Mouse (Mus musculus): ENCODE measurements around the gene Ptprm. TPM values are rescaled to one million over a fixed set of nuclear protein-coding genes. Genes with fewer than 3 reads are reported as not detected.

Ptprm gene
- total RNA-seq, 2 experiments from 2014 or later: 1.3 to 1.4 TPM

- ATAC-seq (replicated peaks; ENCODE audit: low FRiP score, poor library complexity, severe bottlenecking): no peak
Observed at GRCm38 (mm10) chr17:66711221-66712016, 642.8 kb downstream of the Ptprm start.

GRCm38 (mm10) chr17:66710568-66710967, 643.7 kb downstream of the Ptprm start:
- ATAC-seq (replicated peaks; ENCODE audit: low FRiP score, poor library complexity, severe bottlenecking): no peak

- no peak for ATAC-seq (replicated peaks; ENCODE audit: low FRiP score, poor library complexity, severe bottlenecking)
Observed at GRCm38 (mm10) chr17:66708748-66709147, 645.5 kb downstream of the Ptprm start.

- no peak for ATAC-seq (replicated peaks; ENCODE audit: low FRiP score, poor library complexity, severe bottlenecking)
Observed at GRCm38 (mm10) chr17:66707684-66708083, 646.6 kb downstream of the Ptprm start.

GRCm38 (mm10) chr17:66701358-66702184, 652.7 kb downstream of the Ptprm start:
- no peak for ATAC-seq (replicated peaks; ENCODE audit: low FRiP score, poor library complexity, severe bottlenecking)

GRCm38 (mm10) chr17:66699896-66700295, 654.4 kb downstream of the Ptprm start:
- no peak for ATAC-seq (replicated peaks; ENCODE audit: low FRiP score, poor library complexity, severe bottlenecking)

GRCm38 (mm10) chr17:66697650-66698049, 656.6 kb downstream of the Ptprm start:
- no peak for ATAC-seq (replicated peaks; ENCODE audit: low FRiP score, poor library complexity, severe bottlenecking)

GRCm38 (mm10) chr17:66696531-66697172, 657.6 kb downstream of the Ptprm start:
- no peak for ATAC-seq (replicated peaks; ENCODE audit: low FRiP score, poor library complexity, severe bottlenecking)

GRCm38 (mm10) chr17:66694326-66694725, 659.9 kb downstream of the Ptprm start:
- ATAC-seq (replicated peaks; ENCODE audit: low FRiP score, poor library complexity, severe bottlenecking): no peak

- ATAC-seq (replicated peaks; ENCODE audit: low FRiP score, poor library complexity, severe bottlenecking): no peak
Observed at GRCm38 (mm10) chr17:66693676-66694304, 660.5 kb downstream of the Ptprm start.

GRCm38 (mm10) chr17:66692941-66693675, 661.1 kb downstream of the Ptprm start:
- ATAC-seq (replicated peaks; ENCODE audit: low FRiP score, poor library complexity, severe bottlenecking): no peak

GRCm38 (mm10) chr17:66688179-66688578, 666.1 kb downstream of the Ptprm start:
- no peak for ATAC-seq (replicated peaks; ENCODE audit: low FRiP score, poor library complexity, severe bottlenecking)

- ATAC-seq (replicated peaks; ENCODE audit: low FRiP score, poor library complexity, severe bottlenecking): no peak
Observed at GRCm38 (mm10) chr17:66687543-66687942, 666.7 kb downstream of the Ptprm start.

GRCm38 (mm10) chr17:66686701-66687489, 667.4 kb downstream of the Ptprm start:
- no peak for ATAC-seq (replicated peaks; ENCODE audit: low FRiP score, poor library complexity, severe bottlenecking)

GRCm38 (mm10) chr17:66683411-66683810, 670.8 kb downstream of the Ptprm start:
- no peak for ATAC-seq (replicated peaks; ENCODE audit: low FRiP score, poor library complexity, severe bottlenecking)

- no peak for ATAC-seq (replicated peaks; ENCODE audit: low FRiP score, poor library complexity, severe bottlenecking)
Observed at GRCm38 (mm10) chr17:66680662-66681061, 673.6 kb downstream of the Ptprm start.

GRCm38 (mm10) chr17:66674667-66675066, 679.6 kb downstream of the Ptprm start:
- no peak for ATAC-seq (replicated peaks; ENCODE audit: low FRiP score, poor library complexity, severe bottlenecking)

GRCm38 (mm10) chr17:66671715-66672230, 682.5 kb downstream of the Ptprm start:
- no peak for ATAC-seq (replicated peaks; ENCODE audit: low FRiP score, poor library complexity, severe bottlenecking)

Measured in erythroid progenitor cell, adult 5-6 weeks (primary cell).